Mouse (Mus musculus): Measurements from ENCODE around the gene Chmp4b. TPM values are rescaled to one million over a fixed set of nuclear protein-coding genes. Genes with fewer than 3 reads are reported as not detected.

Gene Chmp4b
- polyA plus RNA-seq, 1 experiment from 2014 or later = 60.8 TPM

- WGBS = 82% methylated on average over 5 of the region's 5 CpGs
- TF ChIP-seq CTCF (IDR thresholded peaks at IDR 0.05; ENCODE audit: low read depth) = no peak
- ATAC-seq = no peak
Observed at GRCm38 (mm10) chr2:154630531-154630930, 21.0 kb upstream of the Chmp4b start.

GRCm38 (mm10) chr2:154632203-154632780, 19.2 kb upstream of the Chmp4b start:
- TF ChIP-seq CTCF (IDR thresholded peaks at IDR 0.05; ENCODE audit: low read depth) = no peak
- H3K9me3 ChIP-seq (ENCODE audit: control insufficient read depth) = no peaks in the 10 kb centered on the region
- H3K4me1 ChIP-seq (replicated peaks; ENCODE audit: control insufficient read depth, insufficient read depth, low read length) = 0 out of 2 replicates have a peak, but pooled peaks cover 2% of the 10 kb centered on the region
- H3K4me3 ChIP-seq (ENCODE audit: low read depth, low read length) = no peak overlapping the region
- no peak overlapping the region for H3K4me2 ChIP-seq (replicated peaks; ENCODE audit: low read depth)
- no peak overlapping the region for H3K9ac ChIP-seq (ENCODE audit: low read depth, low read length)
- H3K36me3 ChIP-seq (ENCODE audit: control insufficient read depth, insufficient read depth) = peaks cover 18% of the 10 kb centered on the region; the same call in 1 of the 2 replicates
- no peak overlapping the region for H3K27ac ChIP-seq (ENCODE audit: low read depth, low read length)
- WGBS = 88% methylated on average over 16 of the region's 16 CpGs
- no peaks in the 10 kb centered on the region for H3K27me3 ChIP-seq (replicated peaks; ENCODE audit: control insufficient read depth, insufficient read depth, low read length)
- no peak for ATAC-seq

More at GRCm38 (mm10) chr2:154630531-154630930, 21.0 kb upstream of the Chmp4b start:
- Histone ChIP-seq H3K27me3 (replicated peaks; ENCODE audit: control insufficient read depth, insufficient read depth, low read length) (no peaks in the 10 kb centered on the region), H3K9me3 (ENCODE audit: control insufficient read depth) (no peaks in the 10 kb centered on the region), H3K27ac (ENCODE audit: low read depth, low read length) (no peak overlapping the region), H3K9ac (ENCODE audit: low read depth, low read length) (no peak overlapping the region), H3K36me3 (ENCODE audit: control insufficient read depth, insufficient read depth) (peaks cover 24% of the 10 kb centered on the region; the same call in 1 of the 2 replicates), H3K4me3 (ENCODE audit: low read depth, low read length) (no peak overlapping the region), H3K4me1 (replicated peaks; ENCODE audit: control insufficient read depth, insufficient read depth, low read length) (0 out of 2 replicates have a peak, but pooled peaks cover 2% of the 10 kb centered on the region), H3K4me2 (replicated peaks; ENCODE audit: low read depth) (no peak overlapping the region)

GRCm38 (mm10) chr2:154633039-154633742, 18.3 kb upstream of the Chmp4b start:
- ATAC-seq = 0 out of 2 replicates have a peak, but pooled peaks have one; percentile 5
- Histone ChIP-seq H3K36me3 (ENCODE audit: control insufficient read depth, insufficient read depth) (peaks cover 19% of the 10 kb centered on the region), H3K4me1 (replicated peaks; ENCODE audit: control insufficient read depth, insufficient read depth, low read length) (0 out of 2 replicates have a peak, but pooled peaks cover 2% of the 10 kb centered on the region), H3K4me3 (ENCODE audit: low read depth, low read length) (no peak overlapping the region), H3K27ac (ENCODE audit: low read depth, low read length) (no peak overlapping the region), H3K4me2 (replicated peaks; ENCODE audit: low read depth) (no peak overlapping the region), H3K27me3 (replicated peaks; ENCODE audit: control insufficient read depth, insufficient read depth, low read length) (no peaks in the 10 kb centered on the region), H3K9ac (ENCODE audit: low read depth, low read length) (no peak overlapping the region), H3K9me3 (ENCODE audit: control insufficient read depth) (no peaks in the 10 kb centered on the region)
- WGBS = 69% methylated on average over 5 of the region's 5 CpGs
- no peak for TF ChIP-seq CTCF (IDR thresholded peaks at IDR 0.05; ENCODE audit: low read depth)

- 76% methylated on average over 9 of the region's 9 CpGs for WGBS
- TF ChIP-seq CTCF (IDR thresholded peaks at IDR 0.05; ENCODE audit: low read depth) = no peak
- Histone ChIP-seq H3K27ac (ENCODE audit: low read depth, low read length) (no peak overlapping the region), H3K36me3 (ENCODE audit: control insufficient read depth, insufficient read depth) (peaks cover 23% of the 10 kb centered on the region), H3K9ac (ENCODE audit: low read depth, low read length) (no peak overlapping the region), H3K4me3 (ENCODE audit: low read depth, low read length) (no peak overlapping the region), H3K4me2 (replicated peaks; ENCODE audit: low read depth) (no peak overlapping the region), H3K27me3 (replicated peaks; ENCODE audit: control insufficient read depth, insufficient read depth, low read length) (no peaks in the 10 kb centered on the region), H3K4me1 (replicated peaks; ENCODE audit: control insufficient read depth, insufficient read depth, low read length) (0 out of 2 replicates have a peak, but pooled peaks cover 2% of the 10 kb centered on the region), H3K9me3 (ENCODE audit: control insufficient read depth) (no peaks in the 10 kb centered on the region)
- ATAC-seq = peak; percentile 75
Observed at GRCm38 (mm10) chr2:154633876-154634644, 17.4 kb upstream of the Chmp4b start.

- 95% methylated on average over 2 of the region's 2 CpGs for WGBS
- no peak overlapping the region for H3K27ac ChIP-seq (ENCODE audit: low read depth, low read length)
Observed at GRCm38 (mm10) chr2:154635826-154636225, 15.7 kb upstream of the Chmp4b start.

GRCm38 (mm10) chr2:154638521-154638920, 13.0 kb upstream of the Chmp4b start:
- no peak overlapping the region for H3K9ac ChIP-seq (ENCODE audit: low read depth, low read length)
- no peaks in the 10 kb centered on the region for H3K27me3 ChIP-seq (replicated peaks; ENCODE audit: control insufficient read depth, insufficient read depth, low read length)
- H3K4me2 ChIP-seq (replicated peaks; ENCODE audit: low read depth) = no peak overlapping the region
- peaks cover 10% of the 10 kb centered on the region for H3K36me3 ChIP-seq (ENCODE audit: control insufficient read depth, insufficient read depth)
- no peak overlapping the region for H3K27ac ChIP-seq (ENCODE audit: low read depth, low read length)
- ATAC-seq = no peak
- no peaks in the 10 kb centered on the region for H3K9me3 ChIP-seq (ENCODE audit: control insufficient read depth)
- no peak overlapping the region for H3K4me3 ChIP-seq (ENCODE audit: low read depth, low read length)
- 0 out of 2 replicates have a peak, but pooled peaks cover 2% of the 10 kb centered on the region for H3K4me1 ChIP-seq (replicated peaks; ENCODE audit: control insufficient read depth, insufficient read depth, low read length)
- WGBS = 97% methylated on average over 3 of the region's 3 CpGs
- TF ChIP-seq CTCF (IDR thresholded peaks at IDR 0.05; ENCODE audit: low read depth) = peak; percentile 28

More at GRCm38 (mm10) chr2:154635826-154636225, 15.7 kb upstream of the Chmp4b start:
- Histone ChIP-seq H3K27me3 (replicated peaks; ENCODE audit: control insufficient read depth, insufficient read depth, low read length) (no peaks in the 10 kb centered on the region), H3K4me1 (replicated peaks; ENCODE audit: control insufficient read depth, insufficient read depth, low read length) (0 out of 2 replicates have a peak, but pooled peaks cover 2% of the 10 kb centered on the region), H3K4me3 (ENCODE audit: low read depth, low read length) (no peak overlapping the region), H3K9ac (ENCODE audit: low read depth, low read length) (no peak overlapping the region), H3K9me3 (ENCODE audit: control insufficient read depth) (no peaks in the 10 kb centered on the region), H3K4me2 (replicated peaks; ENCODE audit: low read depth) (no peak overlapping the region), H3K36me3 (ENCODE audit: control insufficient read depth, insufficient read depth) (peaks cover 15% of the 10 kb centered on the region)
- no peak for TF ChIP-seq CTCF (IDR thresholded peaks at IDR 0.05; ENCODE audit: low read depth)
- no peak for ATAC-seq
